Mouse (Mus musculus): ENCODE results near the gene Meiob. TPM values are rescaled to one million over a fixed set of nuclear protein-coding genes. Genes with fewer than 3 reads are reported as not detected.

Meiob gene
- polyA plus RNA-seq, 1 experiment = not detected

- no peak for TF ChIP-seq CTCF (IDR thresholded peaks at IDR 0.05; ENCODE audit: borderline replicate concordance, control insufficient read depth, extremely low read depth, insufficient read depth, low read length, poor library complexity)
- TF ChIP-seq POLR2A (IDR thresholded peaks at IDR 0.05; ENCODE audit: control insufficient read depth, extremely low read depth, insufficient read depth, low read length, poor library complexity) = no peak
- Histone ChIP-seq H3K4me1 (replicated peaks; ENCODE audit: control insufficient read depth, insufficient read depth, low read length) (no peaks in the 10 kb centered on the region), H3K36me3 (ENCODE audit: control insufficient read depth, insufficient read depth, low read length) (no peaks in the 10 kb centered on the region), H3K27ac (ENCODE audit: control insufficient read depth, insufficient read depth, low read length) (no peak overlapping the region), H3K27me3 (ENCODE audit: control insufficient read depth, insufficient read depth, low read length) (no peaks in the 10 kb centered on the region), H3K4me3 (ENCODE audit: control insufficient read depth, insufficient read depth, low read length) (no peak overlapping the region)
- 76% methylated on average over 9 of the region's 9 CpGs for WGBS
- DNase-seq = no peak
Measured at GRCm38 (mm10) chr17:24798229-24798628, 5.9 kb upstream of the Meiob start.

- no peak for DNase-seq
- 97% methylated on average over 4 of the region's 4 CpGs for WGBS
- no peak overlapping the region for H3K4me3 ChIP-seq (ENCODE audit: control insufficient read depth, insufficient read depth, low read length)
- H3K27me3 ChIP-seq (ENCODE audit: control insufficient read depth, insufficient read depth, low read length) = peaks cover 4% of the 10 kb centered on the region; the same call in 1 of the 2 replicates
- no peak for TF ChIP-seq POLR2A (IDR thresholded peaks at IDR 0.05; ENCODE audit: control insufficient read depth, extremely low read depth, insufficient read depth, low read length, poor library complexity)
- TF ChIP-seq CTCF (IDR thresholded peaks at IDR 0.05; ENCODE audit: borderline replicate concordance, control insufficient read depth, extremely low read depth, insufficient read depth, low read length, poor library complexity) = no peak
- peaks cover 3% of the 10 kb centered on the region for H3K4me1 ChIP-seq (replicated peaks; ENCODE audit: control insufficient read depth, insufficient read depth, low read length)
- H3K27ac ChIP-seq (ENCODE audit: control insufficient read depth, insufficient read depth, low read length) = no peak overlapping the region
- H3K36me3 ChIP-seq (ENCODE audit: control insufficient read depth, insufficient read depth, low read length) = no peaks in the 10 kb centered on the region
Measured at GRCm38 (mm10) chr17:24799476-24799875, 4.6 kb upstream of the Meiob start.

- 69% methylated on average over 3 of the region's 3 CpGs for WGBS
- Histone ChIP-seq H3K4me3 (ENCODE audit: control insufficient read depth, insufficient read depth, low read length) (no peak overlapping the region), H3K27ac (ENCODE audit: control insufficient read depth, insufficient read depth, low read length) (no peak overlapping the region), H3K4me1 (replicated peaks; ENCODE audit: control insufficient read depth, insufficient read depth, low read length) (peaks cover 5% of the 10 kb centered on the region), H3K27me3 (ENCODE audit: control insufficient read depth, insufficient read depth, low read length) (peaks cover 6% of the 10 kb centered on the region; the same call in 1 of the 2 replicates), H3K36me3 (ENCODE audit: control insufficient read depth, insufficient read depth, low read length) (no peaks in the 10 kb centered on the region)
- DNase-seq = no peak
- TF ChIP-seq CTCF (IDR thresholded peaks at IDR 0.05; ENCODE audit: borderline replicate concordance, control insufficient read depth, extremely low read depth, insufficient read depth, low read length, poor library complexity) = no peak
- TF ChIP-seq POLR2A (IDR thresholded peaks at IDR 0.05; ENCODE audit: control insufficient read depth, extremely low read depth, insufficient read depth, low read length, poor library complexity) = no peak
Measured at GRCm38 (mm10) chr17:24800524-24800923, 3.6 kb upstream of the Meiob start.

GRCm38 (mm10) chr17:24811211-24811610 lies 7.1 kb downstream of the Meiob start:
- H3K27ac ChIP-seq (ENCODE audit: control insufficient read depth, insufficient read depth, low read length) = no peak overlapping the region
- no peak for DNase-seq
- WGBS = 91% methylated on average over 3 of the region's 3 CpGs
- TF ChIP-seq CTCF (IDR thresholded peaks at IDR 0.05; ENCODE audit: borderline replicate concordance, control insufficient read depth, extremely low read depth, insufficient read depth, low read length, poor library complexity) = no peak
- TF ChIP-seq POLR2A (IDR thresholded peaks at IDR 0.05; ENCODE audit: control insufficient read depth, extremely low read depth, insufficient read depth, low read length, poor library complexity) = no peak
- no peaks in the 10 kb centered on the region for H3K36me3 ChIP-seq (ENCODE audit: control insufficient read depth, insufficient read depth, low read length)
- no peaks in the 10 kb centered on the region for H3K27me3 ChIP-seq (ENCODE audit: control insufficient read depth, insufficient read depth, low read length)
- H3K4me1 ChIP-seq (replicated peaks; ENCODE audit: control insufficient read depth, insufficient read depth, low read length) = no peaks in the 10 kb centered on the region
- no peak overlapping the region for H3K4me3 ChIP-seq (ENCODE audit: control insufficient read depth, insufficient read depth, low read length)

- Histone ChIP-seq H3K4me1 (replicated peaks; ENCODE audit: control insufficient read depth, insufficient read depth, low read length) (no peaks in the 10 kb centered on the region), H3K4me3 (ENCODE audit: control insufficient read depth, insufficient read depth, low read length) (no peak overlapping the region), H3K27ac (ENCODE audit: control insufficient read depth, insufficient read depth, low read length) (no peak overlapping the region), H3K36me3 (ENCODE audit: control insufficient read depth, insufficient read depth, low read length) (no peaks in the 10 kb centered on the region), H3K27me3 (ENCODE audit: control insufficient read depth, insufficient read depth, low read length) (no peaks in the 10 kb centered on the region)
- WGBS = 46% methylated on average over 2 of the region's 2 CpGs
- TF ChIP-seq POLR2A (IDR thresholded peaks at IDR 0.05; ENCODE audit: control insufficient read depth, extremely low read depth, insufficient read depth, low read length, poor library complexity) = no peak
- no peak for TF ChIP-seq CTCF (IDR thresholded peaks at IDR 0.05; ENCODE audit: borderline replicate concordance, control insufficient read depth, extremely low read depth, insufficient read depth, low read length, poor library complexity)
- no peak for DNase-seq
Measured at GRCm38 (mm10) chr17:24812215-24812614, 8.1 kb downstream of the Meiob start.

GRCm38 (mm10) chr17:24815256-24815655 lies 11.2 kb downstream of the Meiob start:
- H3K27me3 ChIP-seq (ENCODE audit: control insufficient read depth, insufficient read depth, low read length) = no peaks in the 10 kb centered on the region
- H3K36me3 ChIP-seq (ENCODE audit: control insufficient read depth, insufficient read depth, low read length) = no peaks in the 10 kb centered on the region
- WGBS = 82% methylated on average over 5 of the region's 5 CpGs
- DNase-seq = no peak
- TF ChIP-seq POLR2A (IDR thresholded peaks at IDR 0.05; ENCODE audit: control insufficient read depth, extremely low read depth, insufficient read depth, low read length, poor library complexity) (no peak), CTCF (IDR thresholded peaks at IDR 0.05; ENCODE audit: borderline replicate concordance, control insufficient read depth, extremely low read depth, insufficient read depth, low read length, poor library complexity) (no peak)
- no peak overlapping the region for H3K4me3 ChIP-seq (ENCODE audit: control insufficient read depth, insufficient read depth, low read length)
- no peaks in the 10 kb centered on the region for H3K4me1 ChIP-seq (replicated peaks; ENCODE audit: control insufficient read depth, insufficient read depth, low read length)
- no peak overlapping the region for H3K27ac ChIP-seq (ENCODE audit: control insufficient read depth, insufficient read depth, low read length)

GRCm38 (mm10) chr17:24817503-24817902 lies 13.4 kb downstream of the Meiob start:
- Histone ChIP-seq H3K27ac (ENCODE audit: control insufficient read depth, insufficient read depth, low read length) (no peak overlapping the region), H3K27me3 (ENCODE audit: control insufficient read depth, insufficient read depth, low read length) (no peaks in the 10 kb centered on the region), H3K36me3 (ENCODE audit: control insufficient read depth, insufficient read depth, low read length) (no peaks in the 10 kb centered on the region), H3K4me1 (replicated peaks; ENCODE audit: control insufficient read depth, insufficient read depth, low read length) (no peaks in the 10 kb centered on the region), H3K4me3 (ENCODE audit: control insufficient read depth, insufficient read depth, low read length) (no peak overlapping the region)
- DNase-seq = no peak
- TF ChIP-seq CTCF (IDR thresholded peaks at IDR 0.05; ENCODE audit: borderline replicate concordance, control insufficient read depth, extremely low read depth, insufficient read depth, low read length, poor library complexity) = no peak
- no peak for TF ChIP-seq POLR2A (IDR thresholded peaks at IDR 0.05; ENCODE audit: control insufficient read depth, extremely low read depth, insufficient read depth, low read length, poor library complexity)
- WGBS = 39% methylated on average over 1 of the region's 1 CpGs

All from thymus, adult 2 months (tissue).